Mouse (Mus musculus) cerebellum, adult 8-10 months (tissue): ENCODE results near the gene Slc22a18.
"Not testable (repeated sequence)": the region's sequence is repeated elsewhere in the genome, so short reads cannot be mapped to it uniquely, and the experiment has no call there.

Experiments used
- DNase-seq: peaks from one replicate; pipeline ENCODE4 v3.0.0; 2022

Gene Slc22a18

DNA sequence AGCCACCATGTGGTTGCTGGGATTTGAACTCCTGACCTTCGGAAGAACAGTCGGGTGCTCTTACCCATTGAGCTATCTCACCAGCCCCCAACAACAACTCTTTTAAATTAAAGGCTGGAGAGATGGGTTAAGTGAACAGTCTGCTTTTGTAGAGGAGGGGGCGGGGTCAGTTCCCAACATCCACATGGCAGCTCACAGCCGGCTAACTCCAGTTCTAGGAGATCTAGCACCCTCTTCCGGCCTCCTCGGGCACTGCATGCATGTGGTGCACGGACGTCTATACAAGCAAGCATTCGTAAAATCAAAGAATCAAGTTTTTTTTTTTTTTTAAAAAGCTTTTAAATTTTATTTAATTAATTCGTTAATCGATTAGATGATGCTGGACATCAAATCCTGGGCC lies 32.3 kb downstream of the Slc22a18 start:
- peak; percentile 32 for DNase-seq

GRCm38 (mm10) chr7:143506271-143506670 lies 32.7 kb downstream of the Slc22a18 start:
- no peak for DNase-seq

DNA sequence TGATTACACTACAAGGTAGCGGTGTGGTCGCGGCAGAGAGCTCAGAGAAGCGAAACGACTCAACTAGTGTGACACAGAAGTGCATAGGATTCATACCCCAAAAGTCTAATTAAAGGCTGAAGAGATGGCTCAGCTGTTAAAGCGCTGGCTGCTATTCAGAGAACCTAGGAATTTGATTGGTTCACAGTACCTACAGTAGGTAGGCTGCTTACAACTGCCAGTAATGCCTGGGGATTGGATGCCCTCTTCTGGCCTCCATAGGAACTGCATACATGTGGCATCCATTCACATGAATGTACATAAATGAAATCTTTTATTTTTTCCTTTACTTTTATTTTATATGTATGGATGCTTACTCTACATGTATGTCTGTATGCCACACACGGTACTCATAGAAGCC lies 33.1 kb downstream of the Slc22a18 start:
- peak; percentile 24 for DNase-seq

DNA sequence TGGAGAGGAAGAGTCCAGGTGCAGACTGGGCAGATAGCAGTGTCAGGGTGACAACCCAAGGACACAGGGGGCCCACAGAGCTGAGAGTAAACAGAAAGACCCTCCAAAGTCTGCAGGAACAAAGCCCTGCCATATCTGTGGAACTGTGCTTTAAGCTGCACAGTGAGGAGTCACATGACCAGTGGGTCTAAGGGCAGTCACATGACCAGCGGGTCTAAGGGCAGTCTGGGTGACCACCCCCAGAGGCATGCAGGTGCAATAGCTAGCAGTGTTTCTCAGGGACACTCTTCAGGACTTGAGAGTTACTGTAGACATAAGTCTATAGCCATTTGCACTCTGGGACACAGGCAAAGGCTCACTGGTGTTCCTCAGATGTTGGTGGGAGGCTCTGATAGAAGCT lies 36.0 kb downstream of the Slc22a18 start:
- DNase-seq: no peak

- no peak for DNase-seq
These were observed 37.2 kb downstream of the Slc22a18 start for GRCm38 (mm10) chr7:143510593-143511334.

GRCm38 (mm10) chr7:143511335-143511712 lies 37.8 kb downstream of the Slc22a18 start:
- DNase-seq: no peak

DNA sequence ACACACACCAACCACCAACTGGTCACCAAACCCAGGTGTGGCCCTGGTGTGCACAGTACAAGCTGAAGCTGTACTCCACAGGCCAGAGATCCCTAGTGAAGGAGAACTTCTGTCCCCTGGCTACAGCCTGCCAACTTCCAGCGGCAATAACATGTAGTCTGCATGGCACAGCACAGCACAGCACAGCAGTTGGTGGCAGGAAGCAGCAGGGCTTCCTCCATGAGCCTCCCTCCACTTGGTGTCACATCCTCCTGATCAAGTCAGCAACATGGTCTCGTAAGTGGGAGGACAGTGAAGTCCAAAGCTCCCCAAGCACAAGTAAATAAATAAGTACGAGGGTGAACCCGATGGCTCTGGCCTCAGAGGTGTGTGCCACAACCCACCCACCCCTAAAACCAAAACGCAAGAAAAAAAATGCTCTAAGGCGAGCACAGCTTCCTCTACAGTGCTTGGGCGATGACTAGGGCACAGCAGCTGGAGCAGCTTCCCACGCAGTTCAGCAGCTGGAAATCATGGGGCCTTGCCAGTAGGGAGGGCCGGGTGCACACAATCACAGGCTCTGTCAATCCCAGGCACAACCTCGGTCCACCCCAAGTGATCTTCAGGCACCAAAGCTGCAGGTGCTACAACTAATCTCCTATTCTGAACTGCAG lies 40.4 kb downstream of the Slc22a18 start:
- DNase-seq: no peak

- no peak for DNase-seq
These were observed 40.9 kb downstream of the Slc22a18 start for GRCm38 (mm10) chr7:143514416-143514768.

- DNase-seq: no peak
These were observed 45.8 kb downstream of the Slc22a18 start for GRCm38 (mm10) chr7:143519333-143519732.

DNA sequence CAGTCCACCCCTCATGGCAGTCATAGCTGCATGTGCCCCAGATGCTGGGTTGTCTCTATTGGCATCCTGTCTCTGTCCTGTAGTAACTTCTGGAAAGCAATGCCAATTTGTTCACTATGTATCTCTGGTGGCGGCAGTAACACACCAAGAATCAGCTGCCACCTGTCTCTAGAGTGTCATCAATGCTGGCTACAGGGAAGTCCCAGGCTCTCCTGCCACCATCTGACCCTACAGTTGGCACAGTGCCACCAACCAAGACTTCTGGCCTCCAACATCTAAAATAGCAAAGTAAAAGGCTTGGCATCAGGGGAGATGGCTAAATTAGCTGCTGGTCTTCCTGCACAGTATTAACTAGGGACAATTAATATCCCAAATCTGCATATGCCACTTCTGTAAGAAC lies 58.9 kb downstream of the Slc22a18 start:
- no peak for DNase-seq

GRCm38 (mm10) chr7:143533284-143533683 lies 59.7 kb downstream of the Slc22a18 start:
- DNase-seq: no peak

DNA sequence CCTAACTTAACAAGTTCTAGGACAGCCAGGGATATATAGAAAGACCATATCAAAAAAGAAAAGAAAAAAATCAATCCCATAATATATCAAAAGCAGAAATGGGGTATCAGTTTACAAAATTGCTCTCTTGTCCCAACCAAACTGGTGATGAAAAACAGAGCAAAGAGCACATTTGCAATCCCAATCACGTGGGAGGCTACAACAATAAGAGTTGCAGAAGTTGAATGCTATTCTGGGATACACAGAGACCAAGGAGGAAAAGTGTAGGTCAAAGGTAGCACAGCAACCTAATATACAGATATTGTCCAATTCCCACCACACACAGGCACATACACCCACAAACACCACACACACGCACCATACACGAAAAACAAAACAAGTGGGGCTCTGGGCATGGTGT lies 62.7 kb downstream of the Slc22a18 start:
- DNase-seq: no peak

GRCm38 (mm10) chr7:143538229-143538628 lies 64.7 kb downstream of the Slc22a18 start:
- DNase-seq: not testable (repeated sequence)

DNA sequence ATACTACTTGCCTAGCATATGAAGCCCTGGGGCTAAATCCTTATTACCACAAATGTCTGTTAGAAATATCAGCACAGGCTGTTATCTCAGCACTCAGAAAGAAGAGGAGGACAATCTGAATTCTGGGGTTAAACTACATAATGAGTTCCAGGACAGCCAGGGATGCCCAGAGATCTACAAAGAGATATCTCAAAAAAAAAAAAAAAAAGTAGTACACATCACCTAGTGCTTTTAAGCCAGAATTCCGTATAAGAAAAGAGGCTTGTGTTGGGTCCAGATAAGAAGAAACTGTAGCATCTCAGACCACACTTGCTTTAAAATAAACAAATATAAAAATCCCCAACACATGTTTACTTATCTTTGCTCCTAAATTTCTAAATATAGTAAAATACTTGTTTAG lies 65.1 kb downstream of the Slc22a18 start:
- DNase-seq: no peak

DNA sequence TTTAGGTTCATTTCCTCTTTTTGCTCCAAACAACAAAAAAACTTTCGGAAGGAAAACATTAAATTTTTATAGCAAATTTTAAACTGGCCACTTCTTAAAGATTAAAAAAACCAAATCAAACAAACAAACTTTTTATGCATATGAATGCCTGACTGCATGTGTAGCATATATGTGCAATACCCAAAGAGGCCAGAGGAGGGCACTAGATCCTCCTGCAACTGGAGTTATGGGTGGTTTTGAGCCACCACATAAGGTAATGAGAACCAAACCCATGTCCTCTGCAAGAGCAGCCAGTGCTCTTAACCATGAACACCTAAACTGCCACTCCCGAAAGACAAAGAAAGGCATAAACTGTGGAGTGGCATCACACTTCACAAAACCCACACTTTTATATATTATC lies 70.8 kb downstream of the Slc22a18 start:
- peak; percentile 16 for DNase-seq

GRCm38 (mm10) chr7:143546554-143546953 lies 73.0 kb downstream of the Slc22a18 start:
- DNase-seq: no peak

DNA sequence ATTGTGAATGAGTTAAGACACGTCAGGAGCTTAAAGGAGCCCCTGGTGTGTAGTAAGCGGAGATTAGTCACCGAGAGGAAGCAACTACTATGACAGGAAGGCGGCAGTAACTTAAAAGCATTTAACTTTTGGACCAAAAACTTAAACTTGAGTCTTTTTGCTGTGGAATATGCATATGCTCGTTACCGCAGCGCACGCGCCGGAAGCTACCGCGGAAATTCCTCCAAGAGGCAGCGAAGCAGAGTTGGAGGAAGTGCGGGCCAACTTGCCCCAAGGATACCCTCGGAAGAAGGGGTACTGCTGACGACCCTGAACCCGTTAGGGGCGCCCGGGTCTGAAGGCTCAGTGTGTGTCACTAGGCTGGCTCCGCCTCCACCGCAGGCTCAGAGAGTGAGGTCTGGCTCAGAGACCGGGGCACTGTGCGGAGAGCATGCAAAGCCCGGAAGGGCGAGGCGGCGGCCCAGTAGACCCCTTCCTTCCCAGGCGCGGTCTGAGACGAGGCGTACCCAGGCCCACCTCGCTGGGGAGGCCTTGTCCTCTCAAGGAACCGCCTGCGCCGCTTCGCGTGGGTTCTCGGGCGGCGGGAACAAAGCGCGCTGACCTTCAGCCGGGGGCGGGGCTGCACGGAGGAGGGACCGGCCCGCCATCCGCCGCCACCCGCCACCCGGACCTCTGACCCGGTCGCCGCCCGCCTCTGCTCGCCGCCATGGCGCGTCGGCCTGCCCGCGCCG lies 74.9 kb downstream of the Slc22a18 start:
- DNase-seq: no peak
